Mouse (Mus musculus): Measurements from ENCODE around the gene Tmem131.
"Not testable (repeated sequence)": the region's sequence is repeated elsewhere in the genome, so short reads cannot be mapped to it uniquely, and the experiment has no call there.

Tmem131 gene

GRCm38 (mm10) chr1:36919728-36920127, 23.7 kb downstream of the Tmem131 start:
- no peak for DNase-seq (ENCODE audit: low read depth, low spot score)

GRCm38 (mm10) chr1:36917423-36917822, 26.0 kb downstream of the Tmem131 start:
- no peak for DNase-seq (ENCODE audit: low read depth, low spot score)

- no peak for DNase-seq (ENCODE audit: low read depth, low spot score)
Measured at GRCm38 (mm10) chr1:36915200-36915580, 28.3 kb downstream of the Tmem131 start.

- no peak for DNase-seq (ENCODE audit: low read depth, low spot score)
Measured at GRCm38 (mm10) chr1:36914455-36915199, 28.8 kb downstream of the Tmem131 start.

- DNase-seq (ENCODE audit: low read depth, low spot score), result no peak
Measured at GRCm38 (mm10) chr1:36913806-36914205, 29.7 kb downstream of the Tmem131 start.

- DNase-seq (ENCODE audit: low read depth, low spot score), result no peak
Measured at GRCm38 (mm10) chr1:36912239-36912638, 31.2 kb downstream of the Tmem131 start.

- DNase-seq (ENCODE audit: low read depth, low spot score), result no peak
Measured at GRCm38 (mm10) chr1:36911603-36912002, 31.9 kb downstream of the Tmem131 start.

- no peak for DNase-seq (ENCODE audit: low read depth, low spot score)
Measured at GRCm38 (mm10) chr1:36910397-36910796, 33.1 kb downstream of the Tmem131 start.

- DNase-seq (ENCODE audit: low read depth, low spot score), result not testable (repeated sequence)
Measured at GRCm38 (mm10) chr1:36909965-36910364, 33.5 kb downstream of the Tmem131 start.

GRCm38 (mm10) chr1:36905216-36905615, 38.2 kb downstream of the Tmem131 start:
- no peak for DNase-seq (ENCODE audit: low read depth, low spot score)

- no peak for DNase-seq (ENCODE audit: low read depth, low spot score)
Measured at GRCm38 (mm10) chr1:36904489-36904888, 39.0 kb downstream of the Tmem131 start.

GRCm38 (mm10) chr1:36904084-36904451, 39.4 kb downstream of the Tmem131 start:
- peak; percentile 60 for DNase-seq (ENCODE audit: low read depth, low spot score)

GRCm38 (mm10) chr1:36903376-36904083, 39.9 kb downstream of the Tmem131 start:
- DNase-seq (ENCODE audit: low read depth, low spot score), result no peak

- no peak for DNase-seq (ENCODE audit: low read depth, low spot score)
Measured at GRCm38 (mm10) chr1:36902533-36903315, 40.7 kb downstream of the Tmem131 start.

- DNase-seq (ENCODE audit: low read depth, low spot score), result no peak
Measured at GRCm38 (mm10) chr1:36899622-36900021, 43.8 kb downstream of the Tmem131 start.

GRCm38 (mm10) chr1:36896423-36896822, 47.0 kb downstream of the Tmem131 start:
- no peak for DNase-seq (ENCODE audit: low read depth, low spot score)

GRCm38 (mm10) chr1:36895452-36895851, 48.0 kb downstream of the Tmem131 start:
- DNase-seq (ENCODE audit: low read depth, low spot score), result no peak

- no peak for DNase-seq (ENCODE audit: low read depth, low spot score)
Measured at GRCm38 (mm10) chr1:36894136-36894535, 49.3 kb downstream of the Tmem131 start.

- DNase-seq (ENCODE audit: low read depth, low spot score), result not testable (repeated sequence)
Measured at GRCm38 (mm10) chr1:36893720-36894119, 49.7 kb downstream of the Tmem131 start.

GRCm38 (mm10) chr1:36893146-36893545, 50.3 kb downstream of the Tmem131 start:
- DNase-seq (ENCODE audit: low read depth, low spot score), result no peak

GRCm38 (mm10) chr1:36892461-36892860, 51.0 kb downstream of the Tmem131 start:
- DNase-seq (ENCODE audit: low read depth, low spot score), result no peak

- no peak for DNase-seq (ENCODE audit: low read depth, low spot score)
Measured at GRCm38 (mm10) chr1:36889016-36889415, 54.5 kb downstream of the Tmem131 start.

Measured in ES-CJ7 (cell line).